Mouse (Mus musculus) frontal cortex, adult 2 months (tissue): ENCODE measurements at regions not wholly inside any gene's neighbourhood (a gene's known extent, or its start where the extent isn't known, plus 50 kb on each side); places are given as distances from the start of the nearest gene placed in this dataset.

Experiments
- DNase-seq, 2 experiments: peaks; one replicate each; pipeline ENCODE4 v3.0.0; 2022; ENCODE audit warnings: low spot score in 1 of 2; ENCODE audit errors: extremely low spot score in 1 of 2

- no peak for DNase-seq
These were observed 159.3 kb upstream of the Tmtc1 start for GRCm38 (mm10) chr6:148603460-148603859.

DNA sequence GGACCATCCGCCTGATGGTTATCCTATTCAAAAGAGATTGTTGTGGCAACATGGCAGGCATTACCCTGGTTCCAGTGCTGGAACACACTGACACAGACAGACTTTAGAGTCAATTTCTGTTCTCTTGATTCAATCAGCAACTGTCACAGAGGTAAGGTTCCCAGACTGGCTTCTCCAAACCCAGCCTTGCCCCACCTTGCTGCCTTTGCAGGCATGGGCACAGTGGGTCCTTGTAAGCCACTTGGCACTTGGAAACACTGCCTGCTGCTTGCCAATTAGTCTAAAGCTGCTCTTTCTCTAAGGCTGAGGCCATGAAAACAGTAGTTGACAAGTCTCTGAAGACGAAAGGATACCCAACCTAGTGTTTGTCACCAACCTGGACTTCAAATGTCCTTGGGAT, 158.7 kb upstream of the Tmtc1 start:
- DNase-seq = no peak

GRCm38 (mm10) chr6:148600934-148601333, 156.7 kb upstream of the Tmtc1 start:
- DNase-seq = no peak

GRCm38 (mm10) chr6:148599473-148599872, 155.3 kb upstream of the Tmtc1 start:
- DNase-seq = no peak

DNA sequence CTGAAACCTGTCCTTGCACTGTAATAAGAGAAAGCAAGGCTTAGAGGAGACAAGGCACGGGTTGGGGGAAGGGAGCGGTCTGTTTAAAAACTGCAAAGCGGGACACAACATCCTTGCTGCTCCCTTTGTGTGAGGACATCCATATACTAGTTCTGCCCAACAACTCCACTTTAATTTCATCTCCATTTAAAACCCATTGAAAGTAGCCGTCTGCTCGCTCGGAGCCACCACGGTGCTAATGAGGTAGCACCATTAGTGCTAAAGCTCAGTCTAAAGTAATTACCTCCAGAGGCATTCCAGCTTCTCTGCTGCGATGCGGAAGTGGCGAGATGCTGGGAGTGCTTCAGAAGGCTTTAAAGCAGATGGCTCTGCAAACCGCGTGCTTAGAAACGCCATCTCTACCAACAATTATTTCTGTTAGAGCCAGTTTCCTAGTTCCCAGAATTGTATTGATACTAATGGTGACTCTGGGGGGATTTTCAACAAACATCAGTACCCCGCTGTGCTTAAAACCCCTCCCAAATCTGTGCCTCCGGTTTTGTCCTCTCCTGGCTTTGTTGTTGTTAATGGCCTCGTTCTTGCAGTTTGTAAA, 154.7 kb upstream of the Tmtc1 start:
- no peak for DNase-seq

GRCm38 (mm10) chr6:148595009-148595770, 151.0 kb upstream of the Tmtc1 start:
- no peak for DNase-seq

DNA sequence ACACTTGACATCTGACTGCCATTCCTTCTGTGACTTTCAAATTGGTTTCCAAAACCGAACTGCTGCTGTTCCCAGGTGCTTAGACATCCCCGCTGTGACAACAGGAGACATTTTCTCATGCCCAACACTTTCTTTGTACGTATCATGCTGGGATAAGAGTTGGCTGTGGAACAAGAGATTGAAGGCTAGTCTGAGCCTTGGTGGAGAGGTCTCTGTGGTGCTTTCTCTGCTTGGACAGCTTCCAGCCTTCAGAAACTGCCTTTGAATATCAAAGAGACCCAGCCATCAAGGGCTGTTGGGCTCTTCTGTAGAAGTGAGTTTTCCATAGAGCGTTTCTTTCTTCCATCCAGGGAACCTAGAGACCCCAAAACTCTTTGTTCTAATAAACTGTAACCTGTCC, 144.8 kb upstream of the Tmtc1 start:
- DNase-seq = no peak

GRCm38 (mm10) chr6:148586439-148587321, 142.5 kb upstream of the Tmtc1 start:
- DNase-seq = no peak

GRCm38 (mm10) chr6:148584126-148584525, 139.9 kb upstream of the Tmtc1 start:
- no peak for DNase-seq

- DNase-seq = no peak
These were observed 134.1 kb upstream of the Tmtc1 start for GRCm38 (mm10) chr6:148578281-148578680.

- DNase-seq = no peak
These were observed 133.5 kb upstream of the Tmtc1 start for GRCm38 (mm10) chr6:148577663-148578062.

DNA sequence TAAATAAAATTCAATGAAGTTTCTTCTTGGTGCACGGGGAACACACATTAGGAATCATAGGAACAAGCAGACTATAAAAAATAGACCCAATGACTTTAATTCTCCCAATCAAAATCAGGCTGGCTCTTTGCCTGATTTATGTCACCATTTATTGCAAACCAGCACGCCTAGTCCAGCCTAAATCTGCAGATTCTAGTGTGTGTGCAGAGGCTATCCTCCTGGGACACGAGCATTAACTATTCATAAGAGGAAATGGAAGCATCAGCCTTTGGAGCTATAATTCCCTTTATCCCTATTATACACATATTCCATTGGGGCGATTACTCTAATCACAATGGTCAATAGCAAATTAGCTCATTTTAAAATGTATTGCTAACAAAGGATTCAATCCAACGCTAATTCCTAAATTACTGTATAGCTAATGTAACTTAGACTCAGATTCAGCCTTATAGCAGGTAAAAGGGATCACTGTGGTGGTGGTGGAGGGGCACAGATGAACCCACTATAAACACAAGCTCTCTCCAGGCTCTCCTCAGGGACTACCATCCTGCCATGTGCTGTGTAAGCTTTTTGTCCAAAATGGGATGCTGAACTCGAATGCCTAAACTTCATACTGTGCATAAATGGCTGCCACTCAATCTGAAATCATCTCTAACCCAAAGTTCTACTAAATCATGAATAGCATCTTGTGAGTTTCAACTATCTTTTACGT, 130.7 kb upstream of the Tmtc1 start:
- no peak for DNase-seq

DNA sequence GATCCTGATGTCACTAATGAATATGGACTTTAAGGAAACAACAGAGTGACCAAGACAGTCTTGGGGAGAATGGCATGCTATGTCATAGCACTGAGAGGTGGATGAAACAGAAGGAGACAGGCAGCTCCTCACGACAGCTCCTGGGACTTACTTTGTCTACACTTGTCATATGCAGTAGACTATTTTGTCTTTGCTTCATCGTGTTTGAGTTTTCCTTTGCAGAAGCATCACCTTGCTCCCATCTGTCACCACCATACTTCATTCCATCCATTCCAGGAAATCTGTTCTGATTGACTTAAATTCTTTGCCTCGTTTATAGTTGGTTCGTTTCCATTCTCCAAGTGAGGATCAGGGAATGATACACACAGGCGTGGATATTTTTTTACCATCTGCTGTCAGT, 128.0 kb upstream of the Tmtc1 start:
- DNase-seq = peak in 1 of 2 experiments; percentile 11

- peak; percentile 51 to 66 for DNase-seq
These were observed 127.5 kb upstream of the Tmtc1 start for GRCm38 (mm10) chr6:148571651-148572050.

DNA sequence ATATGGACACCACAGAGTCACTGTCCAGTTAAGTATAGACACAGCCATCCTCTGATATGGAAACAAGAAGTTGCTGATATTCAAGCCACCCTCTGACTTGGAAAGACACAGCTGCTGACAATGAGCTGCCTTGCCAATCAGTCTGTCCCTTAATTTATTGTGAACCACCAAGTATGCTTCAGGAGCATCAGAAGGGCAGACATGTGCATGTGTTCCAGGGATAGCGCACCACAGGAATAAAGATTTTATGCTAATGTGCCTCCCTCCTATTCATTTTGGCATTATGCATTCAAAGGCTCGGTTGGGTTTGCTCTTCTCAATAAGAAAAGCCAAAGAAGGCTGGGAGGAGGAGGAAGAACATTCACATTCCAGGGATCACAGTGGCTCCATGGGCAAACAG, 120.0 kb upstream of the Tmtc1 start:
- no peak for DNase-seq

DNA sequence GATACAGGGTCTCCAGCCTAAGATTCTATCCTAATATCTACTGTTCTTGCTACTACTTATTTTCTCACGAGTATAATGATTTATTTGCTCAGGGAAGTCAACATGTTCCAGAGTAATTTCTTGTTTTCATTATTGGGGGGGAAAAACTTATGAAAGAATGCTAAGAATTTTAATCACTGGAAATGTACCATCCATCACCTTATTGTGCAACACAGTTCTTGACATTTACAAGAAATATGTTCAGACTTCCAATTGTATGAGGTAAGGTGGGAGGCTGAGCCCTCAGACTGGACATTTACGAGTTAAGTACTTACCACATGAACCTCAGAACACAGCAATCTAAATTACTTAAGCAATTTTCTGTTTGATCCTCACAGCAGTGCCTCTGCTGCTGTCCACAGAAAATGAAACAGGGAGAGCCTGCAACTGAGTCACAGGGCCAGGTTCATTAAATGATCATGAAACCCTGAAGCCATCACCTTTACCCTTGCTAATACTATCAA, 118.1 kb upstream of the Tmtc1 start:
- DNase-seq = no peak

GRCm38 (mm10) chr6:148556484-148556871, 112.3 kb upstream of the Tmtc1 start:
- peak in 1 of 2 experiments; percentile 28 for DNase-seq

DNA sequence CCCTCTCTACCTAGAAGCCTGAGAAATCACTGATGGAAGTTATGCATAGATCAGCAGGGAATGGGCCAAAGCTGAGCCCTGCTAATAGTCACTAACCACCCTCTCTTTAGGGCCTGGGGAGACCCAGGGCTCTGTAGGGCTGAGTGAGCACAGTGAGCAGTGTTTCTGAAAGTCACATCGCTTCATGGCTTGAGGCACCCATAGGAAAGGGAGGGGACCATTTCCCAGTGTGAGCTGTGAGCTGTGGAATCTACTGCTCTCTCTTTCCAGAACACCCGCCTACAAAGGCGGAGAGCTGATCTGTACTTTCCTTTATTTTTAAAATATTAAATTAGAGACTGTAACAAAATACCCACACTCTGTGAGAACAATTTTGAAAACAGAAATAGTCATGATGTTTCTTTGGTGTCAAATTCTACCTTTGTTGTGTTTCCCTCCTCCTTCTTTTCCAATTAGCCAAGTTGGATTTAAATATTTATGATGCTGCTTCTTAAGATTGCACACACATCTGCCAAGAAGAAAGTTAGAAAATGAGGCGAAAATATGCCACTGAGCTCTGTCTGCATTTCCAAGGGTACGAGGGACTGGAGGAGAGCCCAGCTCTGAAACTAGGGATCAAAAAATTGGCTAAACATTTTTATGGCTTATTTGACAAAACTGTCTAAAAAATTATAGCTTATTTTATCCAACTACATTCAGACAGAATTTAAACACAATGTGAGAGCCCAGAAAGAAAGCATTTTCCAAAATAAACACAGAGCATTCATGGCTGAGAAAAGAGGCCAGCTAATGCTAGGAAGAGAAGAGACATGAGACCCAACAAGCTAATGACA, 111.7 kb upstream of the Tmtc1 start:
- peak; percentile 51 to 66 for DNase-seq

GRCm38 (mm10) chr6:148554463-148554862, 110.3 kb upstream of the Tmtc1 start:
- peak; percentile 50 to 68 for DNase-seq

- peak; percentile 38 to 40 for DNase-seq
These were observed 109.4 kb upstream of the Tmtc1 start for GRCm38 (mm10) chr6:148553616-148554015.
